Mouse (Mus musculus) brain, embryonic 14.5 days (tissue): ENCODE data around the gene Ifnlr1.

Experiments used
- CTCF ChIP-seq: fragments of 200-500 bp; IDR thresholded peaks from 2 replicates; pipeline ENCODE4 v1.5.1; 2012; ENCODE audit warnings: inconsistent platforms, mild to moderate bottlenecking, moderate library complexity, borderline replicate concordance; ENCODE audit not compliant: insufficient read depth, insufficient read length; ENCODE audit errors: extremely low read depth
- POLR2A ChIP-seq: fragments of 200-500 bp; IDR thresholded peaks from 2 replicates; pipeline ENCODE4 v1.6.1; 2012; ENCODE audit warnings: mild to moderate bottlenecking, inconsistent platforms, borderline replicate concordance; ENCODE audit not compliant: poor library complexity, insufficient read depth, insufficient read length, severe bottlenecking; ENCODE audit errors: extremely low read depth

- TF ChIP-seq POLR2A: no peak
- peak; percentile 66 for TF ChIP-seq CTCF
These were observed 19.7 kb upstream of the Ifnlr1 start for GRCm38 (mm10) chr4:135666192-135666975.
